Mouse (Mus musculus) heart, adult 2 months (tissue): ENCODE measurements around the gene Nrap.

Experiments used
- CTCF ChIP-seq: fragments of 200-600 bp; IDR thresholded peaks from 2 replicates; pipeline ENCODE4 v1.8.1; 2022; ENCODE audit warnings: antibody characterized with exemption, mild to moderate bottlenecking, moderate library complexity
- EP300 ChIP-seq: fragments of 200-500 bp; IDR thresholded peaks from 2 replicates; pipeline ENCODE4 v1.6.1; 2011; ENCODE audit warnings: low read depth, low read length, control low read depth; ENCODE audit not compliant: insufficient read depth
- POLR2A ChIP-seq: fragments of 200-500 bp; IDR thresholded peaks from 2 replicates; pipeline ENCODE4 v1.6.1; 2011; ENCODE audit warnings: mild to moderate bottlenecking, low read depth, low read length, control low read depth; ENCODE audit not compliant: insufficient read depth

- no peak for TF ChIP-seq POLR2A
- no peak for TF ChIP-seq CTCF
- no peak for TF ChIP-seq EP300
Observed at GRCm38 (mm10) chr19:56297264-56297663, 92.6 kb downstream of the Nrap start.
